Mouse (Mus musculus) fibroblast of lung, adult 2 months (primary cell): Measurements from ENCODE around the gene Aass.
"Not testable (repeated sequence)": the region's sequence is repeated elsewhere in the genome, so short reads cannot be mapped to it uniquely, and the experiment has no call there.

ENCODE experiments used
- DNase-seq: peaks from one replicate; pipeline ENCODE4 v3.0.0-alpha.2; 2011; ENCODE audit warnings: low read depth

Aass gene

GRCm38 (mm10) chr6:23132573-23133181 lies at the start of gene Aass:
Gene Aass, minus strand, starts transcription at chr6:23132986.
- DNase-seq, result no peak

GRCm38 (mm10) chr6:23180096-23180495 lies 47.3 kb upstream of the Aass start:
- no peak for DNase-seq

GRCm38 (mm10) chr6:23163824-23164223 lies 31.0 kb upstream of the Aass start:
- DNase-seq, result not testable (repeated sequence)

- DNase-seq, result not testable (repeated sequence)
These were observed 23.6 kb upstream of the Aass start for GRCm38 (mm10) chr6:23156357-23156756.

- no peak for DNase-seq
These were observed 20.3 kb upstream of the Aass start for GRCm38 (mm10) chr6:23153112-23153511.

GRCm38 (mm10) chr6:23147221-23147620 lies 14.4 kb upstream of the Aass start:
- DNase-seq, result no peak

- DNase-seq, result no peak
These were observed 11.2 kb upstream of the Aass start for GRCm38 (mm10) chr6:23143980-23144379.

- DNase-seq, result no peak
These were observed 1.8 kb downstream of the Aass start for GRCm38 (mm10) chr6:23131015-23131414.

- peak; percentile 67 for DNase-seq
These were observed 3.6 kb downstream of the Aass start for GRCm38 (mm10) chr6:23129201-23129600.

- DNase-seq, result no peak
These were observed 6.1 kb downstream of the Aass start for GRCm38 (mm10) chr6:23126706-23127105.

GRCm38 (mm10) chr6:23125831-23126230 lies 7.0 kb downstream of the Aass start:
- DNase-seq, result no peak

- DNase-seq, result no peak
These were observed 8.0 kb downstream of the Aass start for GRCm38 (mm10) chr6:23124823-23125222.

- DNase-seq, result no peak
These were observed 9.9 kb downstream of the Aass start for GRCm38 (mm10) chr6:23122934-23123333.

- no peak for DNase-seq
These were observed 18.0 kb downstream of the Aass start for GRCm38 (mm10) chr6:23114781-23115180.

- DNase-seq, result no peak
These were observed 25.7 kb downstream of the Aass start for GRCm38 (mm10) chr6:23107069-23107468.

GRCm38 (mm10) chr6:23106373-23106772 lies 26.4 kb downstream of the Aass start:
- DNase-seq, result peak; percentile 30

- DNase-seq, result not testable (repeated sequence)
These were observed 42.3 kb downstream of the Aass start for GRCm38 (mm10) chr6:23090346-23091055.

- not testable (repeated sequence) for DNase-seq
These were observed 43.5 kb downstream of the Aass start for GRCm38 (mm10) chr6:23089292-23089691.

- DNase-seq, result no peak
These were observed 48.0 kb downstream of the Aass start for GRCm38 (mm10) chr6:23084587-23085421.

GRCm38 (mm10) chr6:23079991-23080680 lies 52.6 kb downstream of the Aass start:
- DNase-seq, result no peak

- DNase-seq, result no peak
These were observed 54.5 kb downstream of the Aass start for GRCm38 (mm10) chr6:23078273-23078672.

GRCm38 (mm10) chr6:23076060-23076459 lies 56.7 kb downstream of the Aass start:
- no peak for DNase-seq
